Mouse (Mus musculus) stomach, postnatal 0 days (tissue): ENCODE results near the gene Rplp2. TPM values are rescaled to one million over a fixed set of nuclear protein-coding genes. Genes with fewer than 3 reads are reported as not detected.

ENCODE experiments used
- ATAC-seq: fragments of 200-750 bp; cut with Nextera tagmentation; 2 replicates; pipeline ENCODE4 v1.8.0; 2017; ENCODE audit not compliant: low FRiP score, low TSS enrichment
- DNase-seq: peaks from one replicate; pipeline ENCODE4 v3.0.0-alpha.2; 2016; ENCODE audit warnings: low spot score
- H3K27ac ChIP-seq: fragments of 300-500 bp; sonication (generic); replicated peaks from 2 replicates; pipeline ENCODE4 v1.5.1; 2014; ENCODE audit warnings: mild to moderate bottlenecking, control low read depth
- H3K27me3 ChIP-seq: fragments of 300-500 bp; sonication (generic); 2 replicates; pipeline ENCODE4 v1.6.1; 2014; ENCODE audit warnings: low read length; ENCODE audit not compliant: control insufficient read depth, insufficient read depth
- H3K36me3 ChIP-seq: fragments of 300-500 bp; sonication (generic); 2 replicates; pipeline ENCODE4 v1.6.1; 2014; ENCODE audit warnings: low read length, mixed read lengths; ENCODE audit not compliant: control insufficient read depth, insufficient read depth
- H3K4me1 ChIP-seq: fragments of 300-500 bp; sonication (generic); replicated peaks from 2 replicates; pipeline ENCODE4 v1.6.1; 2014; ENCODE audit warnings: antibody characterized with exemption; ENCODE audit not compliant: control insufficient read depth, insufficient read depth
- H3K4me2 ChIP-seq: fragments of 300-500 bp; sonication (generic); replicated peaks from 2 replicates; pipeline ENCODE4 v1.6.1; 2014; ENCODE audit warnings: low read depth, mild to moderate bottlenecking, control low read depth, moderate library complexity
- H3K4me3 ChIP-seq: fragments of 300-500 bp; sonication (generic); 2 replicates; pipeline ENCODE4 v1.5.1; 2014; ENCODE audit warnings: low read depth, low read length, control low read depth
- H3K9ac ChIP-seq: fragments of 300-500 bp; sonication (generic); 2 replicates; pipeline ENCODE4 v1.6.1; 2014; ENCODE audit warnings: mild to moderate bottlenecking, low read length, control low read depth, mixed read lengths
- H3K9me3 ChIP-seq: fragments of 300-500 bp; sonication (generic); 2 replicates; pipeline ENCODE4 v1.6.1; 2016; ENCODE audit warnings: low read length; ENCODE audit not compliant: control insufficient read depth
- CTCF ChIP-seq: IDR thresholded peaks from 2 replicates; pipeline ENCODE4 v1.5.1; 2016; ENCODE audit warnings: antibody characterized with exemption, low read depth, mild to moderate bottlenecking, moderate library complexity
- EP300 ChIP-seq: optimal IDR thresholded peaks from 2 replicates; pipeline ENCODE3; 2016; ENCODE audit warnings: antibody characterized with exemption
- WGBS: fragments of 180-500 bp; shearing (Covaris S2); extraction: QIAGEN DNeasy Blood & Tissue Kit; methylation state at CpG from one replicate; pipeline ENCODE4 v1.1.7; 2014; 5-methylcytosine and 5-hydroxymethylcytosine counted together
- polyA plus RNA-seq: library from polyadenylated mRNA; unstranded; fragments of >200 nt; fragmentation: Nextera tagmentation; extraction: Ambion mirVana; gene quantifications from 2 replicates; pipeline ENCODE4 v1.2.1, GENCODE M21; 2015

Gene Rplp2
- polyA plus RNA-seq, 1 experiment from 2014 or later, result 1,334 TPM

DNA sequence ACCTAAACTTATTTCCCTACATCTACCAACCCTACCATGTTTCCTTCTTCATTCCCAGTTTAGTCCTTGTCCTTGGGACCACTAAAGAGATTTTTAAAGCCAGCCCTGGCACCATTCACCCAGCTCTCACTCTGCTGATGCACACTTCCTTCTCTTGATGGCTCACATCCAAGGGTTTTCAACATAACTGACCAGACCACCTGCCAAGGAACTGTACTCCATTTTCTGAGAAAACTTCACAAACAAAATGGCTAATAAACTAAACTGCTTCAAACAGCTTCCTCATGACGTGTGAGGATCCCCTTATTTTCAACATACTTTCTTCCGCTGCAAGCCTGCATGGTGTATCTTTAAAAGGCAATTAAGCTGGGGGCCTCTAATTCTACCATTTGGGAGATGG is 6.5 kb downstream of the Rplp2 start:
- ATAC-seq (no peak), DNase-seq (no peak)
- no peak overlapping the region for H3K4me2 ChIP-seq
- H3K36me3 ChIP-seq, result peaks cover 4% of the 10 kb centered on the region; the same call in 1 of the 2 replicates
- no peak overlapping the region for H3K27ac ChIP-seq
- no peak overlapping the region for H3K9ac ChIP-seq
- no peaks in the 10 kb centered on the region for H3K27me3 ChIP-seq
- TF ChIP-seq CTCF, result no peak
- TF ChIP-seq EP300, result no peak
- WGBS, result 72% methylated on average over 2 of the region's 2 CpGs
- H3K4me3 ChIP-seq, result no peak overlapping the region
- H3K4me1 ChIP-seq, result peaks cover 3% of the 10 kb centered on the region; the same call in 1 of the 2 replicates
- no peaks in the 10 kb centered on the region for H3K9me3 ChIP-seq

DNA sequence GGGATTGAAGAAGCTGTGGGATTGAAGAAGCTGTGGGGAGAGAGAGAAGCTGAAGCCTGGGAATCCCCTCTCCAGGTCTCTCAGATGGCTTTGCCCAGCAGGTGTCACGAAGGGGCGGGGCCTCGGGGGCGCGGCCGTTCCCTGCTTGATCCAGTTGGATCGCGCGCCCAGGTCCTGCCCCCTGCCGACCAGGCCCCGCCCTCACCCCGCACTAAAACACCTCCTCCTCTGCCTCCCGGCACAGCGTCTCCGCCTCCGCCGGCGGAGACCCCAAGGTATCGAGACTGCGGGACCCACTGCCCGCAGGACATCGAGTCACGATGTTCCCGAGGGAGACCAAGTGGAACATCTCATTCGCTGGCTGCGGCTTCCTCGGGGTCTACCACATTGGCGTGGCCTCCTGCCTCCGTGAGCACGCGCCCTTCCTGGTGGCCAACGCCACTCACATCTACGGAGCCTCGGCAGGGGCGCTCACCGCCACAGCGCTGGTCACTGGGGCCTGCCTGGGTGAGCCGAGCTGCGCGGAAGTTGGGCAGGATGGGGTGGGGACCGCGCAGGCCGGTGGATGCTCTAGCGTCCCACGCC is 7.9 kb downstream of the Rplp2 start, which contains the start of gene Pnpla2:
TSS of gene Pnpla2 (plus strand) at position 232 of the 585 bp plus-strand sequence.
- 0 out of 2 replicates have a peak, but pooled peaks cover 3% of the 10 kb centered on the region for H3K4me1 ChIP-seq
- peak within 1 kb of the TSS; percentile 86 for H3K4me2 ChIP-seq
- peak within 1 kb of the TSS; percentile 57 for H3K4me3 ChIP-seq
- peak; percentile 99 for DNase-seq
- H3K9me3 ChIP-seq, result no peaks in the 10 kb centered on the region
- H3K27me3 ChIP-seq, result no peaks in the 10 kb centered on the region
- peaks cover 6% of the 10 kb centered on the region; the same call in 1 of the 2 replicates for H3K36me3 ChIP-seq
- peak within 1 kb of the TSS; percentile 79 for H3K9ac ChIP-seq
- peak; percentile 83 for ATAC-seq
- H3K27ac ChIP-seq, result peak within 1 kb of the TSS; percentile 87
- TF ChIP-seq CTCF (peak; percentile 52; the same call in 1 of the 2 replicates), EP300 (no peak)
- WGBS, result under 1% methylated on average over 44 of the region's 45 CpGs

DNA sequence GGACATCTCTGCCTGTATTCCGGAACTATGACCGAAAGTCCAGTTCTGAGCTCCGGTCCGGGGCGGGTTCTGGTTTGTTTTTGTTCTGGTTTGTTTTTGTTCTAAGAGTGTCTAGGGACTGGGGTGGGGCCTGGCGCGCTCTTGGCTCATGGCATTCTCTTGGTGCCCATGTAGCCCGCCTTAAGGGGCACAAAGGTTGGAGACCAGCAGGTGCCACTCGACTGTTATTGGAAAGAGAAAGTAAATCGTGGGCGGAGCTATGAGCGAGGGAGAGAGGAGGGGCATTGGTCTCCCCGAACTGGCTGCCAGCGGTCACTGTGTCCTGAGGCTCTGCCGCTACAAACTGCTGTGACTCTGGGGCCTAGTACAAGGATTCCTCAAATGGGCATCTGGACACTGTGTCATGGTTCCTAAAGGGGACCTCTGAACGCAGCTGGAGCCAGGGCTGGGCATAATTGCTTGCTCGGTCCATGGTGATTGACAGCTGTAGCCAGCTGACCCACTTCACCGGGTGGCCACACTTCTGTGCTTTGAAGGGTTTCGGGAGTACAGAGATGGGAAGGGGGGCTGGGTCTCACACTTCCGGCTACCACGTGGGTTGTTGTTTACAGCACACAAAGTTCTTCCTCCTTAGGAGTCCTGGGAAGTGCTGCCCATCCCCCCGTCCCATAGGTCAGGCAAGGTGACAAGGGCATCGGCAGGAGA is 8.6 kb downstream of the Rplp2 start:
- peak; percentile 85 for DNase-seq
- H3K4me1 ChIP-seq, result 0 out of 2 replicates have a peak, but pooled peaks cover 3% of the 10 kb centered on the region
- H3K4me2 ChIP-seq, result peak overlapping the region; percentile 86
- TF ChIP-seq EP300 (no peak), CTCF (0 out of 2 replicates have a peak, but pooled peaks have one; percentile 3)
- WGBS, result 3% methylated on average over 23 of the region's 23 CpGs
- ATAC-seq, result peak; percentile 44
- peaks cover 6% of the 10 kb centered on the region; the same call in 1 of the 2 replicates for H3K36me3 ChIP-seq
- no peaks in the 10 kb centered on the region for H3K27me3 ChIP-seq
- H3K9ac ChIP-seq, result peak overlapping the region; percentile 79
- peak overlapping the region; percentile 57 for H3K4me3 ChIP-seq
- no peaks in the 10 kb centered on the region for H3K9me3 ChIP-seq
- H3K27ac ChIP-seq, result peak overlapping the region; percentile 87

DNA sequence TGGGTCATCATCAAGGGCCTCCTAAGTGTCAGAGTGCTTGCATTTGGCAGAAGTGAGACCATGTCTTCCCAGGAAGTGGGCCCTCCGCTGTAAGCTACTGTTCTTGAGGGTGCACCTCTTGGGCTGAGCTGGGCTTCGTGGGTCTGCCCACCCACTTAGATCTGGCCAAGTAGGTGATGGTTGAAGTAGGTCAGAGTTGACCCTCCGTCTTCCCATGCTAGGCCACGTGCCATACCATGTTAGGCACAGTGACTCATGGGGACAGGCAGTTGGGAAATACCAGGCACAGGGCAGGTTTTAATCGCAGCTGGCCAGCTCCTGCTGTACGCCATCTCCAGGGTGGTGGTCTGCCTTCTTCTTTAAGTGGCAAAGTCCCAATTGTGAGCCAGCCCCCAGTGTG is 9.6 kb downstream of the Rplp2 start:
- no peak for DNase-seq

DNA sequence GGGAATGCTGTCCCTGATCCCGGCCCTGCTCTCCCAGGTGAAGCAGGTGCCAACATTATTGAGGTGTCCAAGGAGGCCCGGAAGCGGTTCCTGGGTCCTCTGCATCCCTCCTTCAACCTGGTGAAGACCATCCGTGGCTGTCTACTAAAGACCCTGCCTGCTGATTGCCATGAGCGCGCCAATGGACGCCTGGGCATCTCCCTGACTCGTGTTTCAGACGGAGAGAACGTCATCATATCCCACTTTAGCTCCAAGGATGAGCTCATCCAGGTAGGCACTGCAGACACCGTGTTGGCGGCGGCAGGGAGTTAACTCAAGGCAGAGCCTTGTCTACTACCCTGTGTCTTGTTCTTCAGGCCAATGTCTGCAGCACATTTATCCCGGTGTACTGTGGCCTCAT is 10.1 kb downstream of the Rplp2 start:
- peaks cover 3% of the 10 kb centered on the region; the same call in 1 of the 2 replicates for H3K36me3 ChIP-seq
- H3K27ac ChIP-seq, result no peak overlapping the region
- H3K9me3 ChIP-seq, result no peaks in the 10 kb centered on the region
- WGBS, result 93% methylated on average over 14 of the region's 14 CpGs
- TF ChIP-seq CTCF (no peak), EP300 (no peak)
- no peak overlapping the region for H3K4me3 ChIP-seq
- ATAC-seq, result no peak
- H3K9ac ChIP-seq, result no peak overlapping the region
- no peaks in the 10 kb centered on the region for H3K27me3 ChIP-seq
- no peak overlapping the region for H3K4me2 ChIP-seq
- H3K4me1 ChIP-seq, result peaks cover 9% of the 10 kb centered on the region; the same call in 1 of the 2 replicates
- DNase-seq, result no peak

More for the DNA sequence above, 9.6 kb downstream of the Rplp2 start:
- 72% methylated on average over 6 of the region's 6 CpGs for WGBS
- H3K4me3 ChIP-seq, result no peak overlapping the region
- TF ChIP-seq EP300 (no peak), CTCF (no peak)
- peaks cover 9% of the 10 kb centered on the region; the same call in 1 of the 2 replicates for H3K4me1 ChIP-seq
- peak overlapping the region; percentile 86; the same call in 1 of the 2 replicates for H3K4me2 ChIP-seq
- H3K9ac ChIP-seq, result no peak overlapping the region; the same call in 1 of the 2 replicates
- no peaks in the 10 kb centered on the region for H3K27me3 ChIP-seq
- ATAC-seq, result no peak
- H3K27ac ChIP-seq, result no peak overlapping the region; the same call in 1 of the 2 replicates
- H3K9me3 ChIP-seq, result no peaks in the 10 kb centered on the region
- H3K36me3 ChIP-seq, result peaks cover 6% of the 10 kb centered on the region; the same call in 1 of the 2 replicates
